Mouse (Mus musculus): ENCODE results near the gene Urb1.
"Not testable (repeated sequence)": the region's sequence is repeated elsewhere in the genome, so short reads cannot be mapped to it uniquely, and the experiment has no call there.

Urb1 gene

GRCm38 (mm10) chr16:90809975-90810715, at the start of gene Urb1:
Gene Urb1, minus strand, starts transcription at chr16:90810413.
- DNase-seq (ENCODE audit: low spot score): peak; percentile 100

- DNase-seq (ENCODE audit: low spot score): no peak
Measured at GRCm38 (mm10) chr16:90858206-90858605, 48.0 kb upstream of the Urb1 start.

- no peak for DNase-seq (ENCODE audit: low spot score)
Measured at GRCm38 (mm10) chr16:90856552-90857200, 46.5 kb upstream of the Urb1 start.

- DNase-seq (ENCODE audit: low spot score): no peak
Measured at GRCm38 (mm10) chr16:90851621-90852334, 41.6 kb upstream of the Urb1 start.

GRCm38 (mm10) chr16:90850881-90851280, 40.7 kb upstream of the Urb1 start:
- DNase-seq (ENCODE audit: low spot score): no peak

GRCm38 (mm10) chr16:90849262-90849661, 39.0 kb upstream of the Urb1 start:
- no peak for DNase-seq (ENCODE audit: low spot score)

GRCm38 (mm10) chr16:90848697-90849096, 38.5 kb upstream of the Urb1 start:
- DNase-seq (ENCODE audit: low spot score): peak; percentile 35

GRCm38 (mm10) chr16:90845591-90845990, 35.4 kb upstream of the Urb1 start:
- no peak for DNase-seq (ENCODE audit: low spot score)

- DNase-seq (ENCODE audit: low spot score): no peak
Measured at GRCm38 (mm10) chr16:90845038-90845437, 34.8 kb upstream of the Urb1 start.

- no peak for DNase-seq (ENCODE audit: low spot score)
Measured at GRCm38 (mm10) chr16:90842164-90842563, 32.0 kb upstream of the Urb1 start.

- no peak for DNase-seq (ENCODE audit: low spot score)
Measured at GRCm38 (mm10) chr16:90837431-90837830, 27.2 kb upstream of the Urb1 start.

GRCm38 (mm10) chr16:90833041-90833791, 23.0 kb upstream of the Urb1 start:
- DNase-seq (ENCODE audit: low spot score): no peak

- DNase-seq (ENCODE audit: low spot score): no peak
Measured at GRCm38 (mm10) chr16:90832495-90832894, 22.3 kb upstream of the Urb1 start.

- DNase-seq (ENCODE audit: low spot score): peak; percentile 26
Measured at GRCm38 (mm10) chr16:90831676-90832075, 21.5 kb upstream of the Urb1 start.

GRCm38 (mm10) chr16:90830686-90831439, 20.6 kb upstream of the Urb1 start:
- peak; percentile 84 for DNase-seq (ENCODE audit: low spot score)

- peak; percentile 91 for DNase-seq (ENCODE audit: low spot score)
Measured at GRCm38 (mm10) chr16:90829894-90830685, 19.9 kb upstream of the Urb1 start.

GRCm38 (mm10) chr16:90829136-90829535, 18.9 kb upstream of the Urb1 start:
- DNase-seq (ENCODE audit: low spot score): no peak

- no peak for DNase-seq (ENCODE audit: low spot score)
Measured at GRCm38 (mm10) chr16:90827498-90827897, 17.3 kb upstream of the Urb1 start.

- DNase-seq (ENCODE audit: low spot score): no peak
Measured at GRCm38 (mm10) chr16:90826457-90826856, 16.2 kb upstream of the Urb1 start, which contains the start of gene Eva1c. Gene Eva1c, plus strand, starts transcription at chr16:90826719.

GRCm38 (mm10) chr16:90826041-90826440, 15.8 kb upstream of the Urb1 start:
- no peak for DNase-seq (ENCODE audit: low spot score)

- DNase-seq (ENCODE audit: low spot score): not testable (repeated sequence)
Measured at GRCm38 (mm10) chr16:90823986-90824385, 13.8 kb upstream of the Urb1 start.
